ENCODE assay signal across 27 mouse cellular contexts in genomic region chr5:107165734-107166133, GRCm38 (mm10).
DNase-seq lines count a peak whose midpoint lies in the region; ATAC-seq and TF ChIP-seq lines count a peak whose summit lies in the region.
"Had no signal": no experiment of that assay in that cellular context is flagged by ENCODE, and none has a peak within 500 bp of the region (broad histone marks: within the 10 kb centered on the region; RNA-seq: fewer than 3 reads in every experiment).

No protein-coding gene starts in this region.

- no peak for TF ChIP-seq POLR2A in heart, adult 2 months (IDR thresholded peaks at IDR 0.05; ENCODE audit: insufficient read depth, low read depth, low read length)

- TF ChIP-seq EP300 in heart, adult 2 months (IDR thresholded peaks at IDR 0.05; ENCODE audit: insufficient read depth, low read depth, low read length) = no peak

- WGBS in embryonic facial prominence, embryonic 15.5 days = 81% methylated on average over 7 of the region's 7 CpGs
- 80% methylated on average over 7 of the region's 7 CpGs for WGBS in embryonic facial prominence, embryonic 10.5 days
- 84% methylated on average over 7 of the region's 7 CpGs for WGBS in heart, adult 2 months

- no peaks in the 10 kb centered on the region for H3K9me3 ChIP-seq in embryonic facial prominence, embryonic 15.5 days (replicated peaks)
- H3K9me3 ChIP-seq in embryonic facial prominence, embryonic 10.5 days = no peaks in the 10 kb centered on the region
- H3K9me3 ChIP-seq: embryonic facial prominence, embryonic 12.5 days; forebrain, embryonic 12.5 days; forebrain, embryonic 15.5 days; hindbrain, embryonic 10.5 days; hindbrain, embryonic 13.5 days had no signal

- H3K4me2 ChIP-seq in embryonic facial prominence, embryonic 15.5 days (replicated peaks) = no peak overlapping the region
- H3K4me2 ChIP-seq: embryonic facial prominence, embryonic 12.5 days; forebrain, embryonic 12.5 days; forebrain, embryonic 15.5 days; heart, embryonic 11.5 days; hindbrain, embryonic 13.5 days had no signal

- no peak for ATAC-seq in embryonic facial prominence, embryonic 15.5 days (ENCODE audit: insufficient number of reproducible peaks, low FRiP score, low TSS enrichment, low read depth)
- ATAC-seq: activated CD4-positive, CD25-positive, alpha-beta regulatory T cell, adult 4 months; forebrain, embryonic 15.5 days; hindbrain, embryonic 16.5 days; intestine, embryonic 16.5 days had no signal

- H3K9ac ChIP-seq in embryonic facial prominence, embryonic 15.5 days = no peak overlapping the region
- H3K9ac ChIP-seq in heart, adult 2 months (ENCODE audit: low read depth, low read length) = no peak overlapping the region
- H3K9ac ChIP-seq: embryonic facial prominence, embryonic 12.5 days; forebrain, embryonic 12.5 days; forebrain, embryonic 15.5 days; hindbrain, embryonic 13.5 days had no signal

- no peak overlapping the region for H3K4me3 ChIP-seq in embryonic facial prominence, embryonic 15.5 days (replicated peaks)
- no peak overlapping the region for H3K4me3 ChIP-seq in embryonic facial prominence, embryonic 10.5 days
- H3K4me3 ChIP-seq in heart, adult 2 months = no peak overlapping the region
- no peak overlapping the region for H3K4me3 ChIP-seq in brown adipose tissue, adult 24 weeks (ENCODE audit: insufficient read depth, low read depth, low read length)
- H3K4me3 ChIP-seq: embryonic facial prominence, embryonic 12.5 days; erythroblast, embryonic 14.5 days; forebrain, embryonic 12.5 days; forebrain, embryonic 15.5 days; hindbrain, embryonic 10.5 days; hindbrain, embryonic 13.5 days had no signal

- H3K4me1 ChIP-seq in embryonic facial prominence, embryonic 15.5 days = peaks cover 68% of the 10 kb centered on the region
- H3K4me1 ChIP-seq in embryonic facial prominence, embryonic 10.5 days = peaks cover 66% of the 10 kb centered on the region
- H3K4me1 ChIP-seq in heart, adult 2 months (ENCODE audit: control insufficient read depth, insufficient read depth, low read length) = peaks cover 11% of the 10 kb centered on the region
- H3K4me1 ChIP-seq in brown adipose tissue, adult 24 weeks (ENCODE audit: control insufficient read depth, insufficient read depth, insufficient read length, low read length) = peaks cover 51% of the 10 kb centered on the region

- TF ChIP-seq CTCF in heart, adult 2 months (IDR thresholded peaks at IDR 0.05) = no peak

- peak overlapping the region; percentile 94; the same call in 1 of the 2 replicates for H3K27ac ChIP-seq in embryonic facial prominence, embryonic 15.5 days (replicated peaks)
- no peak overlapping the region for H3K27ac ChIP-seq in embryonic facial prominence, embryonic 10.5 days (replicated peaks)
- peak overlapping the region; percentile 94; the same call in 1 of the 2 replicates for H3K27ac ChIP-seq in heart, adult 2 months
- peak overlapping the region; percentile 76 for H3K27ac ChIP-seq in brown adipose tissue, adult 24 weeks (replicated peaks; ENCODE audit: low read depth, low read length)
- H3K27ac ChIP-seq: forebrain, embryonic 12.5 days; forebrain, embryonic 15.5 days; hindbrain, embryonic 10.5 days; hindbrain, embryonic 13.5 days had no signal

- intact Hi-C loops in heart, adult 2 months (cut with DNase I) = loop anchor here (5.0 kb wide), 3 partner anchors 38 to 173 kb away; partner anchors contain the start of gene Tgfbr3

- H3K27me3 ChIP-seq in embryonic facial prominence, embryonic 15.5 days = no peaks in the 10 kb centered on the region
- no peaks in the 10 kb centered on the region for H3K27me3 ChIP-seq in embryonic facial prominence, embryonic 10.5 days (replicated peaks; ENCODE audit: low read depth, poor library complexity, severe bottlenecking)
- H3K27me3 ChIP-seq in heart, adult 2 months (ENCODE audit: control insufficient read depth, insufficient read depth, low read length) = no peaks in the 10 kb centered on the region
- H3K27me3 ChIP-seq: embryonic facial prominence, embryonic 12.5 days; hindbrain, embryonic 13.5 days had no signal

- no peak for DNase-seq in embryonic facial prominence, embryonic 10.5 days (ENCODE audit: low spot score)
- DNase-seq in heart, adult 2 months = no peak
- no peak for DNase-seq in heart, adult 9 months (ENCODE audit: low spot score in 2 of 2)
- DNase-seq in CD4-positive helper T cell, adult 2 months (ENCODE audit: low read depth, low spot score) = peak; percentile 39
- DNase-seq in cerebellum, adult 9-10 months = no peak
- no peak for DNase-seq in spleen, postnatal 10 days (ENCODE audit: low spot score in 2 of 2)
- DNase-seq: adrenal gland, adult 8-10 months; adrenal gland, postnatal 36 days; cerebellum, adult 11-12 months; cerebellum, adult 8-10 months; cerebellum, postnatal 14 days; gastrocnemius, postnatal 14 days; heart, adult 18-20 months; heart, postnatal 36 days; kidney, adult 18-20 months had no signal

- no peaks in the 10 kb centered on the region; the same call in 1 of the 2 replicates for H3K79me2 ChIP-seq in heart, adult 2 months (replicated peaks; ENCODE audit: control insufficient read depth, insufficient read depth, low read length)

- no peaks in the 10 kb centered on the region for H3K36me3 ChIP-seq in embryonic facial prominence, embryonic 15.5 days
- H3K36me3 ChIP-seq in embryonic facial prominence, embryonic 10.5 days (replicated peaks) = no peaks in the 10 kb centered on the region
- H3K36me3 ChIP-seq in heart, adult 2 months (ENCODE audit: control insufficient read depth, insufficient read depth, low read length) = peaks cover 2% of the 10 kb centered on the region
- H3K36me3 ChIP-seq: embryonic facial prominence, embryonic 12.5 days; forebrain, embryonic 12.5 days; forebrain, embryonic 15.5 days; hindbrain, embryonic 10.5 days; hindbrain, embryonic 13.5 days had no signal
